Mouse (Mus musculus): ENCODE measurements around the gene 4930432M17Rik.

DNA sequence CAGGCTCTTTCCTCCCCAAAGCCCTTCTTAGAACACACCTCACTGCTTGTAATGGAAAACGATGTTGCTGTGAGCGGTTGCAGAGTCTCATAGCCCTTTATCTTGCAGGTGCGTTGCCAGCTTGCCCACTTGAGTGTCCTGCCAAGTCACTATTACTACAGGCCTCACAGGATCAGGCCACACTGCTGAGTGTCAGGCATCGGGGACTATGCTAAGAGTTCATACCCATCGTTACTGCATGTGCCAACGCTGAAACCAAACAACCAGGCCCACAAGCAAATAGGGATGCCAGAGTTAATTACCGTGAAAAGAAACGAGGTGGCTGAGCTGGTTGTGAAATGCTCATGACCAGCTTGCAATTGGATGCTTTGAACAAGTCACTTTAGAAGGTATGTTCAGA lies 43.3 kb downstream of the 4930432M17Rik start:
- TF ChIP-seq MAX (IDR thresholded peaks at IDR 0.05; ENCODE audit: low read depth) (no peak), POLR2A (IDR thresholded peaks at IDR 0.05; ENCODE audit: insufficient read length, low read depth) (no peak), USF1 (IDR thresholded peaks at IDR 0.05; ENCODE audit: low read depth) (no peak), POLR2AphosphoS2 (IDR thresholded peaks at IDR 0.05; ENCODE audit: insufficient read length, low read depth) (no peak), MYOG (IDR thresholded peaks at IDR 0.05; ENCODE audit: control insufficient read depth in 1 of 3, insufficient read depth in 1 of 3, insufficient read length in 2 of 3, low read depth in 2 of 3) (no peak), MYOD1 (IDR thresholded peaks at IDR 0.05; ENCODE audit: control insufficient read depth in 1 of 3, insufficient read length in 2 of 3, low read depth in 2 of 3) (no peak), REST (IDR thresholded peaks at IDR 0.05; ENCODE audit: insufficient read depth, insufficient read length) (no peak), TCF12 (IDR thresholded peaks at IDR 0.05; ENCODE audit: insufficient read depth, poor library complexity, severe bottlenecking) (no peak)
